Mouse (Mus musculus): ENCODE data around the gene Ncl. TPM values are rescaled to one million over a fixed set of nuclear protein-coding genes. Genes with fewer than 3 reads are reported as not detected.

Gene Ncl
- total and polyA plus RNA-seq, 3 experiments = 246 to 1,708 (median 370) TPM

GRCm38 (mm10) chr1:86363671-86364070 is 4.5 kb upstream of the Ncl start:
- TF ChIP-seq CTCF (IDR thresholded peaks at IDR 0.05 in 2 of 3, conservative IDR thresholded peaks at IDR 0.05 in 1 of 3; ENCODE audit: control insufficient read depth in 1 of 3, insufficient read depth in 1 of 3, low read depth in 2 of 3, low read length in 3 of 3, poor library complexity in 1 of 3, severe bottlenecking in 1 of 3) (peak; percentile 36 to 63 (median 40); a peak in 4 of 6 replicates), HCFC1 (IDR thresholded peaks at IDR 0.05; ENCODE audit: low read depth, low read length) (0 out of 2 replicates have a peak, but pooled peaks have one; percentile 14), NELFE (IDR thresholded peaks at IDR 0.05; ENCODE audit: low read depth, low read length) (no peak), NRF1 (IDR thresholded peaks at IDR 0.05; ENCODE audit: insufficient read depth, low read depth, low read length, poor library complexity, severe bottlenecking) (no peak), MEF2A (IDR thresholded peaks at IDR 0.05; ENCODE audit: extremely low read depth, insufficient replicate concordance, low read depth, low read length, poor library complexity, severe bottlenecking) (no peak), SMC3 (IDR thresholded peaks at IDR 0.05; ENCODE audit: low read depth, low read length) (peak; percentile 42; the same call in 1 of the 2 replicates), ETS1 (IDR thresholded peaks at IDR 0.05; ENCODE audit: low read depth, low read length) (no peak), MYC (IDR thresholded peaks at IDR 0.05; ENCODE audit: low read depth, low read length) (peak; percentile 94), TBP (IDR thresholded peaks at IDR 0.05; ENCODE audit: low read depth, low read length) (0 out of 2 replicates have a peak, but pooled peaks have one; percentile 31), MXI1 (IDR thresholded peaks at IDR 0.05; ENCODE audit: low read depth, low read length) (0 out of 2 replicates have a peak, but pooled peaks have one; percentile 26), ZNF384 (IDR thresholded peaks at IDR 0.05; ENCODE audit: low read depth, low read length) (no peak), MAX (IDR thresholded peaks at IDR 0.05; ENCODE audit: low read length) (peak; percentile 61; the same call in 1 of the 2 replicates)
- Histone ChIP-seq H3K9me3 (replicated peaks; ENCODE audit: insufficient read depth, low read length) (no peaks in the 10 kb centered on the region), H3K4me1 (ENCODE audit: control insufficient read depth in 1 of 2, insufficient read depth in 2 of 2, low read length in 2 of 2) (peaks cover 12 to 15% of the 10 kb centered on the region in 2 experiments), H3K4me3 (ENCODE audit: control insufficient read depth in 1 of 2, insufficient read depth in 1 of 2, low read depth in 2 of 2, low read length in 2 of 2) (no peak overlapping the region), H3K27ac (ENCODE audit: control insufficient read depth, low read depth, low read length) (no peak overlapping the region; the same call in 1 of the 2 replicates), H3K36me3 (ENCODE audit: control insufficient read depth in 1 of 2, insufficient read depth in 2 of 2, low read length in 2 of 2) (peaks cover 0 to 21% of the 10 kb centered on the region in 2 experiments; a peak in 2 of 4 replicates), H3K27me3 (ENCODE audit: control insufficient read depth in 1 of 2, insufficient read depth in 2 of 2, low read length in 2 of 2) (no peaks in the 10 kb centered on the region), H3K9ac (ENCODE audit: control insufficient read depth, low read depth, low read length, poor library complexity, severe bottlenecking) (no peak overlapping the region), H3K79me2 (ENCODE audit: control insufficient read depth, insufficient read depth, low read length, poor library complexity) (peaks cover 23% of the 10 kb centered on the region)
- DNase-seq (ENCODE audit: low read depth, low spot score) = peak; percentile 83

- no peak overlapping the region for H3K4me3 ChIP-seq (ENCODE audit: control insufficient read depth in 1 of 2, insufficient read depth in 1 of 2, low read depth in 2 of 2, low read length in 2 of 2)
- peaks cover 39% of the 10 kb centered on the region for H3K79me2 ChIP-seq (ENCODE audit: control insufficient read depth, insufficient read depth, low read length, poor library complexity)
- peak overlapping the region; percentile 26; the same call in 1 of the 2 replicates for H3K27ac ChIP-seq (ENCODE audit: control insufficient read depth, low read depth, low read length)
- H3K4me1 ChIP-seq (ENCODE audit: control insufficient read depth in 1 of 2, insufficient read depth in 2 of 2, low read length in 2 of 2) = peaks cover 12 to 17% of the 10 kb centered on the region in 2 experiments
- H3K36me3 ChIP-seq (ENCODE audit: control insufficient read depth in 1 of 2, insufficient read depth in 2 of 2, low read length in 2 of 2) = peaks cover 10 to 26% of the 10 kb centered on the region in 2 experiments
- H3K27me3 ChIP-seq (ENCODE audit: control insufficient read depth in 1 of 2, insufficient read depth in 2 of 2, low read length in 2 of 2) = no peaks in the 10 kb centered on the region
- no peak overlapping the region; the same call in 1 of the 2 replicates for H3K9ac ChIP-seq (ENCODE audit: control insufficient read depth, low read depth, low read length, poor library complexity, severe bottlenecking)
- H3K9me3 ChIP-seq (replicated peaks; ENCODE audit: insufficient read depth, low read length) = no peaks in the 10 kb centered on the region
- DNase-seq (ENCODE audit: low read depth, low spot score) = peak; percentile 75
- TF ChIP-seq POLR2AphosphoS5 (IDR thresholded peaks at IDR 0.05; ENCODE audit: borderline replicate concordance, low read depth, low read length) (no peak), CHD1 (IDR thresholded peaks at IDR 0.05; ENCODE audit: low read depth, low read length) (no peak), MYC (IDR thresholded peaks at IDR 0.05; ENCODE audit: low read depth, low read length) (no peak; the same call in 1 of the 2 replicates), ELF1 (IDR thresholded peaks at IDR 0.05; ENCODE audit: low read depth, low read length) (no peak), MAX (IDR thresholded peaks at IDR 0.05; ENCODE audit: low read length) (0 out of 2 replicates have a peak, but pooled peaks have one; percentile 42), TAL1 (IDR thresholded peaks at IDR 0.05; ENCODE audit: low read length) (peak; percentile 13; the same call in 1 of the 2 replicates), UBTF (IDR thresholded peaks at IDR 0.05; ENCODE audit: borderline replicate concordance, insufficient read depth, low read depth, low read length) (no peak), JUND (IDR thresholded peaks at IDR 0.05; ENCODE audit: low read depth, low read length) (no peak), KAT2A (conservative IDR thresholded peaks at IDR 0.05; ENCODE audit: low read depth, low read length) (no peak), GATA1 (IDR thresholded peaks at IDR 0.05; ENCODE audit: low read depth, low read length) (peak; percentile 76), ZNF384 (IDR thresholded peaks at IDR 0.05; ENCODE audit: low read depth, low read length) (peak; percentile 78), SIN3A (IDR thresholded peaks at IDR 0.05; ENCODE audit: low read length) (peak; percentile 57), RAD21 (IDR thresholded peaks at IDR 0.05; ENCODE audit: low read depth, low read length) (no peak), MYB (IDR thresholded peaks at IDR 0.05; ENCODE audit: low read depth, low read length) (no peak), MXI1 (IDR thresholded peaks at IDR 0.05; ENCODE audit: low read depth, low read length) (peak; percentile 67), EP300 (IDR thresholded peaks at IDR 0.05; ENCODE audit: low read depth in 1 of 2, low read length in 2 of 2) (peak in 1 of 2 experiments; percentile 61; a peak in 1 of 4 replicates), USF1 (IDR thresholded peaks at IDR 0.05; ENCODE audit: low read depth, low read length) (no peak), MEF2A (IDR thresholded peaks at IDR 0.05; ENCODE audit: extremely low read depth, insufficient replicate concordance, low read depth, low read length, poor library complexity, severe bottlenecking) (no peak), NRF1 (IDR thresholded peaks at IDR 0.05; ENCODE audit: insufficient read depth, low read depth, low read length, poor library complexity, severe bottlenecking) (no peak), HCFC1 (IDR thresholded peaks at IDR 0.05; ENCODE audit: low read depth, low read length) (peak; percentile 38; the same call in 1 of the 2 replicates)
Measured at GRCm38 (mm10) chr1:86361852-86362615, 2.8 kb upstream of the Ncl start.
